Mouse (Mus musculus): Measurements from ENCODE around the gene Msto1. TPM values are rescaled to one million over a fixed set of nuclear protein-coding genes. Genes with fewer than 3 reads are reported as not detected.
"Not testable (repeated sequence)": the region's sequence is repeated elsewhere in the genome, so short reads cannot be mapped to it uniquely, and the experiment has no call there.

Msto1 gene
- polyA plus RNA-seq, 1 experiment from 2014 or later, result 45.7 TPM

GRCm38 (mm10) chr3:88882536-88882935 lies 31.3 kb downstream of the Msto1 start:
- not testable (repeated sequence) for H3K9me3 ChIP-seq

GRCm38 (mm10) chr3:88868449-88868848 lies 45.4 kb downstream of the Msto1 start:
- H3K27me3 ChIP-seq; H3K27ac ChIP-seq; H3K4me3 ChIP-seq; H3K9ac ChIP-seq; H3K4me2 ChIP-seq (replicated peaks); H3K9me3 ChIP-seq; H3K4me1 ChIP-seq; ATAC-seq (ENCODE audit: low FRiP score, low read depth): not testable (repeated sequence)
- 86% methylated on average over 1 of the region's 4 CpGs for WGBS
- peaks cover 29% of the 10 kb centered on the region for H3K36me3 ChIP-seq

More at GRCm38 (mm10) chr3:88882536-88882935, 31.3 kb downstream of the Msto1 start:
- peaks cover 14% of the 10 kb centered on the region for H3K36me3 ChIP-seq
- not testable (repeated sequence) for H3K27me3 ChIP-seq; H3K27ac ChIP-seq; H3K4me2 ChIP-seq (replicated peaks); H3K4me1 ChIP-seq; ATAC-seq (ENCODE audit: low FRiP score, low read depth); H3K4me3 ChIP-seq; H3K9ac ChIP-seq
- WGBS, result 95% methylated on average over 4 of the region's 4 CpGs

GRCm38 (mm10) chr3:88867177-88867576 lies 46.6 kb downstream of the Msto1 start:
- not testable (repeated sequence) for H3K4me1 ChIP-seq; H3K4me2 ChIP-seq (replicated peaks); ATAC-seq (ENCODE audit: low FRiP score, low read depth); H3K9me3 ChIP-seq; H3K27me3 ChIP-seq; H3K4me3 ChIP-seq; H3K27ac ChIP-seq; H3K9ac ChIP-seq
- no CpG with 5 or more reads among the region's 8 CpGs for WGBS
- peaks cover 41% of the 10 kb centered on the region for H3K36me3 ChIP-seq

GRCm38 (mm10) chr3:88866735-88867134 lies 47.1 kb downstream of the Msto1 start:
- not testable (repeated sequence) for ATAC-seq (ENCODE audit: low FRiP score, low read depth); H3K27ac ChIP-seq; H3K4me1 ChIP-seq; H3K9ac ChIP-seq; H3K27me3 ChIP-seq; H3K9me3 ChIP-seq; H3K4me2 ChIP-seq (replicated peaks); H3K4me3 ChIP-seq
- H3K36me3 ChIP-seq, result peaks cover 45% of the 10 kb centered on the region
- no CpG with 5 or more reads among the region's 3 CpGs for WGBS

GRCm38 (mm10) chr3:88862129-88862528 lies 51.7 kb downstream of the Msto1 start:
- Histone ChIP-seq H3K36me3 (peaks cover 88% of the 10 kb centered on the region), H3K4me2 (replicated peaks) (no peak overlapping the region), H3K4me1 (no peaks in the 10 kb centered on the region), H3K9ac (no peak overlapping the region), H3K9me3 (no peaks in the 10 kb centered on the region), H3K27ac (no peak overlapping the region), H3K27me3 (no peaks in the 10 kb centered on the region), H3K4me3 (no peak overlapping the region)
- no peak for ATAC-seq (ENCODE audit: low FRiP score, low read depth)
- 93% methylated on average over 3 of the region's 3 CpGs for WGBS

- no peak overlapping the region for H3K9ac ChIP-seq
- no peak overlapping the region for H3K27ac ChIP-seq
- H3K36me3 ChIP-seq, result peaks cover 69% of the 10 kb centered on the region
- no peak for ATAC-seq (ENCODE audit: low FRiP score, low read depth)
- no peaks in the 10 kb centered on the region for H3K27me3 ChIP-seq
- no peaks in the 10 kb centered on the region for H3K4me1 ChIP-seq
- H3K4me2 ChIP-seq (replicated peaks), result no peak overlapping the region
- H3K9me3 ChIP-seq, result no peaks in the 10 kb centered on the region
- 92% methylated on average over 6 of the region's 6 CpGs for WGBS
- H3K4me3 ChIP-seq, result no peak overlapping the region
Observed at GRCm38 (mm10) chr3:88855837-88856236, 58.0 kb downstream of the Msto1 start.

Other genes starting within 250 kb of the Msto1 start
- gene Khdc4, start 228.2 kb downstream of the Msto1 start, polyA plus RNA-seq (2015; fragmentation: Nextera tagmentation; extraction: Ambion mirVana), result 106 TPM in 2 replicates
- gene Rit1, start 197.2 kb downstream of the Msto1 start, polyA plus RNA-seq (2015; fragmentation: Nextera tagmentation; extraction: Ambion mirVana), result 50.1 and 51.1 TPM in 2 replicates
- gene Syt11, start 138.8 kb downstream of the Msto1 start, polyA plus RNA-seq (2015; fragmentation: Nextera tagmentation; extraction: Ambion mirVana), result 24.0 and 27.0 TPM in 2 replicates
- 12.2 and 14.0 TPM in 2 replicates for gene Gon4l, start 78.8 kb downstream of the Msto1 start, polyA plus RNA-seq (2015; fragmentation: Nextera tagmentation; extraction: Ambion mirVana)
- 26.7 and 27.1 TPM in 2 replicates for gene Ash1l, start 36.6 kb upstream of the Msto1 start, polyA plus RNA-seq (2015; fragmentation: Nextera tagmentation; extraction: Ambion mirVana)
- gene Dap3, start 37.2 kb upstream of the Msto1 start, polyA plus RNA-seq (2015; fragmentation: Nextera tagmentation; extraction: Ambion mirVana), result 147 and 151 TPM in 2 replicates
- 30.9 and 32.7 TPM in 2 replicates for gene Rusc1, start 179.3 kb upstream of the Msto1 start, polyA plus RNA-seq (2015; fragmentation: Nextera tagmentation; extraction: Ambion mirVana)
- not detected in 2 replicates for gene Gm43738, start 187.1 kb upstream of the Msto1 start, polyA plus RNA-seq (2015; fragmentation: Nextera tagmentation; extraction: Ambion mirVana)
- gene Fdps, start 188.0 kb upstream of the Msto1 start, polyA plus RNA-seq (2015; fragmentation: Nextera tagmentation; extraction: Ambion mirVana), result 194 and 207 TPM in 2 replicates
- 0.33 and 0.68 TPM in 2 replicates for gene Pklr, start 222.1 kb upstream of the Msto1 start, polyA plus RNA-seq (2015; fragmentation: Nextera tagmentation; extraction: Ambion mirVana)
- 2.0 and 3.0 TPM in 2 replicates for gene Hcn3, start 246.2 kb upstream of the Msto1 start, polyA plus RNA-seq (2015; fragmentation: Nextera tagmentation; extraction: Ambion mirVana)